Mouse (Mus musculus) erythroblast, adult 5-6 weeks (primary cell): ENCODE data around the gene Tmprss2. TPM values are rescaled to one million over a fixed set of nuclear protein-coding genes. Genes with fewer than 3 reads are reported as not detected.

Experiments used
- ATAC-seq: replicated peaks from 2 replicates; pipeline ENCODE4 v1.8.0; 2016; ENCODE audit warnings: moderate number of reproducible peaks, mild to moderate bottlenecking, moderate TSS enrichment, inconsistent platforms; ENCODE audit not compliant: poor library complexity, low FRiP score, severe bottlenecking
- total RNA-seq, 2 experiments: library from RNA; stranded (forward) in 1 of 2; stranded (reverse) in 1 of 2; fragments of 150-400 nt in 1 of 2; fragments of 200-764, 138-1000 nt in 1 of 2; gene quantifications; 2 replicates each; pipeline versions ENCODE4 v1.2.3 to v1.2.4; 2015 to 2017; ENCODE audit warnings: low replicate concordance in 2 of 2

Gene Tmprss2
- total RNA-seq (2015; ENCODE audit: low replicate concordance) (not detected in 2 replicates), total RNA-seq (2017; ENCODE audit: low replicate concordance) (not detected in 2 replicates)

DNA sequence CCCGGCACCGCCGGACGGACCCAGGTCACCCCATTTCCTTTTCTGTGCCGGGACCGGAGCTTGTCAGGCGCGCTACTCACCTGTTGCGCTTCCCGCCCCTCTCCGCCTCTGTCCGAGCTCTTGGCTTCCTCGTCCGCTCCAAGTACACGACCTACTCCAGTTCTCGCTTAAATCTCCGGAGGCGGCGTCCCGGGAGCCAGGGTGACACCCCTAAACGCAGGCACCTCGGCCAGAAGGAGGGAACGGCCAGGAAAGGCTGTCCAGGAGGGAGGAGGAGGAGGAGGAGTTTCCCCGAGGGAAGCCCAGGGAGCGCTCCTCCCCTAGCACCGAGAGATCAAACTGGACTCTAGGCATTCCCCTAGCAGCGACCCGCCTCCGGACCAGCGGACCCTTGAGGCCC lies at the start of gene Tmprss2:
Tmprss2 (minus strand) TSS at position 257 of the 400 bp plus-strand sequence.
- ATAC-seq: no peak

DNA sequence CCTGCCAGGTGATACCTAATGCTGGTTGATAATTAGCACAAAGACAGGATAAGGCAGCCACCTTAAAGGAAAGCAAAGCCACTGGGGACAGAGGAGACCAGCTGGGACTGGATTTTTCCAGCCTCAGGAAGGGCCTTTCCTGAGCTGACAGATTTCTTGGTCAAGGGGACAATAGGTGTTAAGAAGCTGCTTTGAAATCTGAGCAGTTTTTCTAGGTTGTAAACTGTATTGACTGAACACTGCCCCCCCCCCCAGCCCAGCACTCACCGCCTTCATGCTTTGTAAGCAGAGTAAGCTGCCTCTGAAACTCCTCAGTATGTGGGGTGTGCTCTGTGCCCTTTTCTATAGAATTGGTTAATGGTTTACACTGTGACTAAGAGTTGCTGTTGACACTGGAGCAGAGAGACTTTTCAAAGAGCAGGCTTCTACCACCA lies 48.2 kb upstream of the Tmprss2 start:
- ATAC-seq: no peak

DNA sequence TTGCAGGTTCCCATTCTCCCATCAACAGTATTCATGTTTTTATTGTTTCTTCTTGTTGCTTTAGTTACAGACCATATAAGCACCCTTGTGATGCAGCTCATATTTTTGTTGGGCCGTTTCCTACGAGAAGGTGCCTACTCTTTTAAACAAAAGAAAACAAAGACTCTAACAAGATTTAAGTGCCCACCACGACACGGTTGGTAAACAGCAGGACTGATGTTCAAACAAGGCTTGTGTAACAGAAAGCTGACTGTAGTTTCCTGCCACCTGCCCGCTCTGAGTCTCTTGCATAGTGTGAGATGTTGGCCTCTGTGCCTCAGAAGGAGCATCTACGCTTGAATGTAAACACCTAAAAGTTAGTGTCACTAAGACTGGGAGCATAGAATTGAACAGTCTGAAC lies 47.5 kb upstream of the Tmprss2 start:
- no peak for ATAC-seq

DNA sequence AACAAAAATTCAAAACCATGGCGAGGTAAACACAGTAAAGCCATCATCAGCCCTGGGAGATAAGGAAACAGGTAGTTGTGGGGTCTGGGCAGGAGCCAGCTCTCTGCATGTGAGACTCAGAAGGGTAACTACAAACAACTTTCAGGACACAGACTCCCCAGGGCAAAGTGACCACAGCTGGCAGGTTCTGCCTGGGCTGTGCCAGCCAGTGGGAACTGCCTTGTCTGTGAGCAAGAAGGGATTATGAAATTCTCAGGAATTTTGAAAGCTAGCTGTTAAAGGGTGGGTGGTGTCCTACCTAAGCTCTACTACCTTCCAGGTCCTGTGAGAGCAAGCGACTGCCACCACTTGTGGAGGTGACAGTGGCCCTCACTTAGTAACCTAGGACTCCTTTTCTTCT lies 44.8 kb upstream of the Tmprss2 start:
- no peak for ATAC-seq

DNA sequence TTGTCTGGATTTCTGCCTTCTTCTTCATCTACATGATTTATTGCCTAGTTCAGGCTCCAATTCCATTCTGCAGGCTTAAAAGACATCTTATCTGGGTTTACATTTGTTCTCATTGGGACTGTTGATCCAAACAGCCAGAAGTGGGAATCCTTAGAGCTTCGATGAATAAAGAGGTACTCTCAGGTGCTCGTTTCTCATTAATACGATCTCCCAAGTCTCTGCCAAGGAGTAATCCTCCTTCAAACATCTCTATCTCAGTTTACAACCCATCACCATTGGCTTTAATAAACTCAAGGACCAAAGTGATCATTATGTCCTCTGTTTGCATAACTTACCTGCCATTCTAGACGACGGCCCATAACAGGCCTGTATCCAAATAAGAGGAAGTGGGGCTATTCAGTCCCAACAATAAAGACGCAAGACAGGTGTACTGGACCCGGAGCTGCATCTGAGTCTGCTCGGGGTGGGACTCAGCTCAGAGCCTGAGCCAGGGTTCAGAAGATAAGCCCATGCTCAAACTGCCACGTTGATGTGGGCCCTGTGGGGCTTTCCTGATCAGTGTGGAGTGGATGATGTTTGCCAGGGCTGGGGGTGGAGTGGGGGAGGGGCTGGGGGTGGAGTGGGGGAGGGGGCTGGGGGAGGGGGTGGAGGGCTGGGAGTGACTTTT lies 38.7 kb upstream of the Tmprss2 start:
- no peak for ATAC-seq

DNA sequence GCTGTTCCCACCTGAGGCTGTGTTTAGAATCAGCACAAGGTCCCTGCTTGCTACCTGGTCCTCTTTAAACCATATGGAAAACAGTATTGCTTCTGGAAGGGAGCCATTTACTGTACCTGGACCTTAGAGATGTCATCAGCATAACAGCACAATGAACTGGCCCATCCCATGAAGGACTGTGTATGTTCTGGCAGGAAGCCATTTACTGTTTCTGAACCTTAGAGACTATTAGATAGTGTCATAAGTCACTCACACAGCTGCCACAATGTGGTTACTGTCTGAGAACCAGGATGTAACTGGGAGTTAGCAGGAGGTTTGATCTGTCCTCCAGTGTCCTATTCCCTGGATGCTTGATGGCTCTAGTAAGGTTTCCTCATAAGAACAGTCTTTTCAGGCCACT lies 33.7 kb upstream of the Tmprss2 start:
- ATAC-seq: 0 out of 2 replicates have a peak, but pooled peaks have one; percentile 20

DNA sequence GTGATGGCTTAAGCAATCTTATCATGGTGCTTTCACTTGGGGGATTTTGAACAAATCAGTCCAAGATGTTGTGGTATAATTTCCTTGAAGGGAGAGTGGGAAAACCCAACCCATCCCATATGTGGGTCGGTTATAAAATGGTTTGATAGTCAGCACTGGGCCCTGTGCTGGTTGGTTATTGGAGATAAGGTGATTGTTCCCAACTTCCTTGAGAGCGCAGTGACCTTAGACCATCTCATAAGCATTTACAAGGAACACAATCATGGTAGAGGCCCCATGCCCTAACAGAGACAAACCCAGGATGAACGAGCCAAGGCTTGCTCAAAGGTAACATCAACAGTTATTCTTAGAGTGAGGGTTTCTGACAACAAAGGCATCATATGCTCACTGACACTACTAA lies 28.6 kb upstream of the Tmprss2 start:
- ATAC-seq: no peak

DNA sequence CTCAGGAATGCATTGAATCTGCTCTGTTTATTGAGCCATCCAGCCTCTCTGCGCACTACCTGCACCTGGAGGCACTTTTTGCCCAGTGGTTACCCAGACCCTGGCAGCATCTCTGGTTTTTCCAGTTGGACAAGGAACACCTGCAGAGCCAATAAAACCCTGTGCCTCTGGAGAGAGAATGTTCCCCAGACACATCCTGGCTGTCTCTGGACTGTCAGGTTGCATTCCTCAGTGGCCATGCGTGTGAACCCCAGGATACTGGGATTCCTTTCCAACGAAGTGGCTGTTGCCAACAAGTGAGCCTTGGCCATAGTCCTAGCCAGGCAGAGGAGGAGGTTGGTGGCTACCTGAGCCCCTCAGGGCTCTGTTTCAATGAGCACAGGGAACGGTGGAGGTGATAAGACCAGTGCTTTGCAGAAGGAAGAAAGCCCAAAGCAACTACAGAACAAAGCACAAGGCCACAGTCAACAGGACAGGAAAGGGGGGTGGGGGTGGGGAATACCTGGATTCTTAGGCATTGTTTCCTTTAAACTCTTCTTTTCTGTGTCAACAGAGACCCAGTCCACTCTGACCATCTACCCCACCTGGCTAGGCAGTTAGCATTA lies 22.0 kb upstream of the Tmprss2 start:
- no peak for ATAC-seq

DNA sequence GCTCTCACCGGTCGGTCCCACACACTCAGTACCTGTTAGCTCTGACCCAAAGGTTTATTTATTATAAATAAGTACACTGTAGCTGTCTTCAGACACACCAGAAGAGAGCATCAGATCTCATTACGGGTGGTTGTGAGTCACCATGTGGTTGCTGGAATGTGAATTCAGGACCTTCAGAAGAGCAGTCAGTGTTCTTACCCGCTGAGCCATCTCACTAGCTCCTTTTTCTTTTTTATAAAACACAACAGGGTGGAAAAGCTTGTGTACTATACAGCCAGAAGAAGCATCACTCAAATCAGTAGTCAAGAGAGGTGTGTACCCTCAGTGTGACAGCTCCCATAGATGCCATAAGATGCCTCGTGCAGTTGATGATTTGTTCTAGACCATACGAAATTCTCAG lies 12.2 kb upstream of the Tmprss2 start:
- no peak for ATAC-seq

DNA sequence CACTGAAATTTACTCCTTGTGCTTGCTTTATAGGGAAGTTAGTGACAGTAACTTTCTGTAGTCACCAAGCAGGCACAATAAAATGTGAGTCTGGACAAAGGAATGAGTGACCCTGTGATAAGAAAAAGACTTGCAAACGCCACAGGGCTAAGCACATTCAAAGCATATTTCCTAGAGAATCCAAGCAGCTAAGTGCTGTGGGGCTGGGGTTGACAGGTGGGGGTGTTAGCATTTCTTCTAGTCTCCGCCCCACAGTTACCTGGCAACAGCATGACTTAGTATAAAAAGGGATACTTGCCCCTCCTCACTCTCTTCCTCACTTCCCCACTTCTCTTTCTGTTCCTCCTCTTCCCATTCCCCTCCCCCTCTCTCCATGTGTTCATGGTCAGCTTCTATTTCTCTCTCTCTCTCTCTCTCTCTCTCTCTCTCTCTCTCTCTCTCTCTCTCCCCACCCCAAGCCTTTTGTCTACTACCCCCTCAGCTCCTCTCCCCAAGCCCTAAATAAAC lies 11.4 kb upstream of the Tmprss2 start:
- ATAC-seq: no peak

DNA sequence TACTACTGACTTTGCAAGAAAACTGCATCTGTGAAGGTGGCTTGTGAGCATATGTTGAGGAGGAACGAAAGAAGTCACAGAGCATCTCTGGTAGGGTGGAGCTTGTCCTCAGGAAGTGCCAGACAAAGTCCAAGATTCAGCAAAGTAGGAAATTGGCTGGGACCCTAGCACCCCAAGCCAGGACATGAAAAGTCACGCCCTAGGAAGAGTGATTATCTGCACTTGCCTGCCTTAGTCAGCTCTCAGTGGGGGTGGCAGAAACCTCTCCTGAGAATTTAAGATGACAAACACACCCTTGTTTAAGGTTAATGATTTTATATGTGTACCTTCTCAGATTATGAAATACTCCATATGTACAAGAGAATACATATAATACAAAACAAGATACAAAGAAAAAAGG lies 7.3 kb upstream of the Tmprss2 start:
- ATAC-seq: no peak

DNA sequence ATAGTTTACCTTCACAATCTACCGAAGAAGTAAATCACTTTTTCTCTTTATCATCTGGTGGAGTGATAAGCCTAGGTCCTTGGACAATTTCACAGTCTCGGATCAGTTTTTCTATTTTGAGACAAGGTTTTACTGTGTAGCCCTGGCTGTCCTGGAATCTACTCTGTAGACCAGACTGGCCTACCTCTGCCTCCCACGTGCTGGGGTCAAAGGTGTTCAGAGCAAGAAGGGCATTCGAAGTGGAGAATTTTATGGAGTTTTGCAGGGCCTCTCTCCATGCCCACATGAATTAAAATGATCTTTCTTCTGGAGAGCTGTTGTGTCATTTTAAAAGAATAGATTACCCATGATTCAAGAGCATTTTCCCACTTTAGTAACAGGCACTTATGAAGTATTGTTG lies 1.0 kb upstream of the Tmprss2 start:
- ATAC-seq: no peak

DNA sequence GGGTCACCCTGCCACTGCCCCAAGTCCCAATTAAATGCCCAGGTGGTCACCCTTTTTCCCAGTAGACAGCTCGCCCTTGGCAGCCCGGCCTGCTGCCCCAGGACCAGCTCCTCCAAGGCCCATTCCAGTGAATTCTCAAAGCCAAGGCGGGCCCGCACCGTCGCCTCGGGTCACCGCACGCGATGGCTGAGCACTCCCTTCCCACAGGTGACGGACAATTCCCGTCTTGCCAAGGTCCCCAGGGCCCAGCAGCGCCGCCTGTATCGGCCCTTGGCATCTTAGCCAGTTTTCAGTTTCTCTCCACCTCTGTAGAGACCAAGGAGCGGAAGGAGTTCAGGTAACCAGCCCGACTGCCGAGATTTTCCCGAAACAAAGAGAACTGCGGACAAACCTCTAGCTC lies 749 bp downstream of the Tmprss2 start:
- no peak for ATAC-seq

DNA sequence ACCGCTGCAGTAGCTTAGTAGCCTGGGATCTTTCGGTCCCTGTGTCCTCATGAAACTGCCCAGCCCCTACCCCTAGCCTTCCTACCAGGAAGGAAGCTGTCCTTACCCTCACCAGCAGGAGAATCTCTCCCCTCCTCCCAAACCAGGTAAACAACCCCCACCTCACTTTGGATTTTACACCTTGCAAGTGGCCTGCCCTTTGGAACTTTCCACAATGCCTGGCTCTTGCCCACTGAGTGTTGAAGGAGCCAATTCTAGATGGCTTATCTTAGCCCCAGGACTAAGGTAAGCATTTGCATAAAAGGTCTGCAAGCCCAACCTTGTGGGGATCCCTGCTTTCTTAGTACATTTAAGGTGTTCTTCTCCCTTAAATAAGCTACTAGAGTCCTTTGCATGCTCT lies 1.3 kb downstream of the Tmprss2 start:
- ATAC-seq: no peak

DNA sequence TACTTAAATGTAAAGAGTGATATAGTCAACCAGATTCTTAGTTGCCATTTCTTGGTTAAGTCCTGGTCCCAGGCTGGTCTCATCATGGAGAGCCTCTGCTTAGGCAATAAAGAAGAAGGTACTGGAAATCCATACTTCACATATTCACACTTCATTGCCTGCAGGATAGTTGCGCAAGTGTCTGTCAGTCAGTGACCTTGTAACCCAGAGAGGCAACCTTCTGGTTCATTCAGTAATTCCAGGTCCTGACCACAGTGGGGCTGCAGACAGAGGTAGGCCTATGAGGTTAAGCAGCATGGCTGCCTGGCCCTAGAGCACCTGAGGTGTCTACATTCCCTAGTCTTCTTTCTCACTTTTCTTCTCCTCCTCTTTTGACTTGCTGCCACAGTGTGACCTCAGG lies 3.0 kb downstream of the Tmprss2 start:
- ATAC-seq: no peak

DNA sequence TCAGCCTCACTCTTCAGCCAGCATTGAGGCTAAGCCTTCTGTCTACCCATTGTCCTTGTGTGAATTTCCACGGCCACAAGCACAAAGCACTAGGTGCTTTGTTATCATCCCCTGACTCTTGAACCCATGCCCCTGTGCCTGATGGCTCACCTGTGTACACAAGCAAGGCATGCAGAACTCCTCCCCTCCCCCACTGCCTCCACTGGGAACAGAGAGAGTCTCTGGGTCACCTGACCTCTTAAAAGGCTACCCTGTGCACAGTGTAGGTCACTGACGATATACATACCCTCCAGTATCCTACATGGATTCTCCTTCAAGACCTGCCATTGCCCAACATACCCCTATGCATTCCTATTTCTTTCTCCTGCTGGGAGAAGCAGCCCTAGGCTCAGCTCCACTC lies 4.2 kb downstream of the Tmprss2 start:
- ATAC-seq: no peak

DNA sequence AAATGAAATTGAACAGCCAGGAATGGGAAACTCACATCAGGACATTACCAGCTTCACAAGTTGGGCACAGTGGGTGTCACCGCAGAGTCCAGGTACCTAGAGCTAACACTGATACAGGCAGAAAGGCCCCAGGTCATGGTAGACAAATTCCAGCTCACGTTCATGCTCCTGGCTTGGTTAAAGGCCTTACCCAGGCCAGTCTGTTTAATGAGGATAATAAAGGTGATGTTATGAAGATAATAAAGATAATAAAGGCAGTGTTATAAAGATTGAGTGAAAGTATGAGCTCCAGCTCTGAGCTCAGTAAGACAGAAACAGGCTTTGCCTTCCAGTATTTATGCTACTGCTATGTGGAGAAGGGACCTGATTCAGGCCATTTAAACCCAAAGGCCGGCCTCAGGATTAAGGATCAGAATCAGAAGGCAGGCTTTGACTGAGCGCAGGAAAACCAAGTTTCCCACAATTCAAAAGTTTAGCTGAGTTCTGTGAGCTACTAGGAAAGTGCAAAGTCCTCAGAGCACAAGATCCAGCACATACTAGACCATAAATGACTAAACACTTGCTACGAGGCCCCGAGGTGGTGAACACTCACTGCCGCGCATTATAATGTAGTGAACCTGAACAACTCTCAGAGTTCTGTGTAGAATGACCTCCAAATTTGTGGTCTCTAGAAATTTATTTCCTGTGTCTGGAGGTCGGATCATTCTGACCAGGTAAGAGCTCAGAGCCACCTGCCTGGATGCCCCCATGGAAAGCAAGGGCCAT lies 4.9 kb downstream of the Tmprss2 start:
- no peak for ATAC-seq

DNA sequence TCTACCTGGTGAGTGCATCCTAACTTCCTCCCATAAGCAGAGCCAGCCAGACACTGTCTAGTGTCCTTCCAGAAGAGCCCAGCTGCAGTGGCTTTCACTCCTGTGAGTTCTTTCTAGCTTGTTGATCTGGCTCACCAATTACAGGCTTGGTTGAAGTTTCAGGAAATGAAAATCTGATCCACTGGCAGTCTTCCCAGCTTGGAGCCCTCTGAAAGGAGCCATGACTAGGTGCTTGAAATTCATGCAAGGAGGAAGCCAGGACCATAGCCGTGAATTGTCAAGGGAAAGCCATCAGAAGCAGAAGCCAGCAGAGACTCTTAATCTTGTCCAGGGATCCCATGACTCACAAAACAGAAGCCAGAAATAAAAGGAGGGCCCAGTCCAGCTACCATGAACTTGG lies 8.7 kb downstream of the Tmprss2 start:
- no peak for ATAC-seq

DNA sequence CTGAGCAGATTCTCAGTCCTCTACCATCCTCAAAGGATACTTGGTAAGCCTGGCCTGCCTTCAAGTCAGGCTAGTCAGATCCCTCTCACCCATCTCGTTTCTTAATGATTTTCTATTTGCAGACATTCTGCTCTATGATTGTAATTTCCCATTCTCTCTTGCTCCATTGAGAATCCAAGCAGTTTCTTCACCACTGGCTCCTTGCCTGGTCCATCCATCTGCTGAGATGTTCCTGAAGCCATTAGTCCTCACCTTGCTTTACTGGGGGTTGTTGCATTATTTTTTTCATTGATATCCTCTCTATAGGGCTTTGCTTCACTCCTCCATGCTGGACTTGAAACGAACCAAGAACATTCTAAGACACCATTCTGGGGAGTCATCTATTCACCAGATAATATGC lies 10.4 kb downstream of the Tmprss2 start:
- ATAC-seq: no peak

DNA sequence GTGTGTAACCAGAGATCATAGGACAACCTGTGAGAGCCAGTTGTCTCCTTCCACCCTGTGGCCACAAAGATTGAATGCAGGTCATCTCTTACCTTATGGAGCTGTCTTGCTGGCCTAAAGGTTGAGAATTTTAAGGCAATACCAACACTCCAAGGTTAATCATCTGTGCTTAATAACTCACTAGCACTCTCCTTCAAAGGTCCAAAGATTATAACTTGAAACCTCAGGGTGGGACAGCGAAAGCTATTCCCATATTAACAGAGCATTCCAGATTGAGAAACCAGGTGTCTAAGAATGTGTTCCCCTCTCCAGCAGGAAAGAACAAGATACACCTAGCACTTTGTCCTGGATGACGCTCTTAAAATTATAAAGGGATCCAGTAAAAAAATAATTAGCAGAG lies 12.9 kb downstream of the Tmprss2 start:
- no peak for ATAC-seq
